Comparison of ENCODE assay signal across 9 mouse cellular contexts in genomic region chr1:131970661-131971520, GRCm38 (mm10). TPM values are rescaled to one million over a fixed set of nuclear protein-coding genes. Genes with fewer than 3 reads are reported as not detected.
DNase-seq lines count a peak whose midpoint lies in the region; ATAC-seq and TF ChIP-seq lines count a peak whose summit lies in the region.
"Had no signal": no experiment of that assay in that cellular context is flagged by ENCODE, and none has a peak within 500 bp of the region (broad histone marks: within the 10 kb centered on the region; RNA-seq: fewer than 3 reads in every experiment).

No protein-coding gene starts in this region.

- no peaks in the 10 kb centered on the region for H3K36me3 ChIP-seq in kidney, embryonic 16.5 days (ENCODE audit: insufficient read depth, low read length)
- no peaks in the 10 kb centered on the region for H3K36me3 ChIP-seq in embryonic facial prominence, embryonic 11.5 days (replicated peaks; ENCODE audit: control insufficient read depth, insufficient read depth, low read depth, low read length)
- H3K36me3 ChIP-seq in limb, embryonic 11.5 days (ENCODE audit: control insufficient read depth, insufficient read depth, low read length), result no peaks in the 10 kb centered on the region
- H3K36me3 ChIP-seq in neural tube, embryonic 14.5 days (ENCODE audit: control insufficient read depth, insufficient read depth, low read length), result no peaks in the 10 kb centered on the region

- no peak for TF ChIP-seq POLR2A in cerebellum, adult 2 months (IDR thresholded peaks at IDR 0.05; ENCODE audit: borderline replicate concordance, insufficient read depth, low read length)

- H3K27me3 ChIP-seq in kidney, embryonic 16.5 days (ENCODE audit: insufficient read depth, low read length), result no peaks in the 10 kb centered on the region
- H3K27me3 ChIP-seq in embryonic facial prominence, embryonic 11.5 days (ENCODE audit: control insufficient read depth, insufficient read depth, low read length), result peaks cover 5% of the 10 kb centered on the region; the same call in 1 of the 2 replicates
- no peaks in the 10 kb centered on the region for H3K27me3 ChIP-seq in limb, embryonic 11.5 days (ENCODE audit: control insufficient read depth, insufficient read depth, low read length)
- no peaks in the 10 kb centered on the region for H3K27me3 ChIP-seq in neural tube, embryonic 14.5 days (ENCODE audit: control insufficient read depth, insufficient read depth, low read length)
- no peaks in the 10 kb centered on the region for H3K27me3 ChIP-seq in cerebellum, adult 2 months (ENCODE audit: control insufficient read depth, insufficient read depth, low read length)

- peak overlapping the region; percentile 91 for H3K27ac ChIP-seq in kidney, embryonic 16.5 days (ENCODE audit: low read length)
- peak overlapping the region; percentile 58 for H3K27ac ChIP-seq in embryonic facial prominence, embryonic 11.5 days (replicated peaks; ENCODE audit: low read depth, low read length)
- H3K27ac ChIP-seq in limb, embryonic 11.5 days (replicated peaks; ENCODE audit: low read depth, low read length), result peak overlapping the region; percentile 84; the same call in 1 of the 2 replicates
- H3K27ac ChIP-seq in neural tube, embryonic 14.5 days (ENCODE audit: low read depth, low read length), result no peak overlapping the region
- no peak overlapping the region for H3K27ac ChIP-seq in cerebellum, adult 2 months (ENCODE audit: insufficient read depth, low read length)

- H3K9ac ChIP-seq in kidney, embryonic 16.5 days (replicated peaks; ENCODE audit: low read length), result peak overlapping the region; percentile 56
- peak overlapping the region; percentile 43 for H3K9ac ChIP-seq in embryonic facial prominence, embryonic 11.5 days (replicated peaks; ENCODE audit: low read length)
- peak overlapping the region; percentile 49; the same call in 1 of the 2 replicates for H3K9ac ChIP-seq in limb, embryonic 11.5 days (ENCODE audit: low read length)
- no peak overlapping the region for H3K9ac ChIP-seq in neural tube, embryonic 14.5 days (replicated peaks; ENCODE audit: low read depth, low read length)

- no peaks in the 10 kb centered on the region for H3K9me3 ChIP-seq in kidney, embryonic 16.5 days (ENCODE audit: low read length)
- no peaks in the 10 kb centered on the region for H3K9me3 ChIP-seq in embryonic facial prominence, embryonic 11.5 days (replicated peaks; ENCODE audit: control insufficient read depth, low read length)
- H3K9me3 ChIP-seq in limb, embryonic 11.5 days (ENCODE audit: control insufficient read depth, low read length), result no peaks in the 10 kb centered on the region
- no peaks in the 10 kb centered on the region for H3K9me3 ChIP-seq in neural tube, embryonic 14.5 days (ENCODE audit: control insufficient read depth, low read length)

- no peak overlapping the region for H3K4me3 ChIP-seq in kidney, embryonic 16.5 days (ENCODE audit: low read length)
- H3K4me3 ChIP-seq in embryonic facial prominence, embryonic 11.5 days (ENCODE audit: low read depth, low read length), result no peak overlapping the region
- no peak overlapping the region for H3K4me3 ChIP-seq in limb, embryonic 11.5 days (ENCODE audit: low read depth, low read length)
- H3K4me3 ChIP-seq in neural tube, embryonic 14.5 days (ENCODE audit: low read depth, low read length), result no peak overlapping the region
- H3K4me3 ChIP-seq in cerebellum, adult 2 months (replicated peaks; ENCODE audit: insufficient read depth, low read depth, low read length), result no peak overlapping the region

- whole genome bisulfite sequencing in kidney, embryonic 16.5 days, result 9% methylated on average over 16 of the region's 16 CpGs
- 6% methylated on average over 16 of the region's 16 CpGs for WGBS in embryonic facial prominence, embryonic 11.5 days
- WGBS in limb, embryonic 11.5 days, result 5% methylated on average over 16 of the region's 16 CpGs
- WGBS in neural tube, embryonic 14.5 days, result 3% methylated on average over 16 of the region's 16 CpGs
- 30% methylated on average over 16 of the region's 16 CpGs for WGBS in cerebellum, adult 2 months

- peaks cover 71% of the 10 kb centered on the region for H3K4me1 ChIP-seq in kidney, embryonic 16.5 days (ENCODE audit: insufficient read depth, low read length)
- peaks cover 19% of the 10 kb centered on the region for H3K4me1 ChIP-seq in embryonic facial prominence, embryonic 11.5 days (ENCODE audit: control insufficient read depth, insufficient read depth, low read length)
- peaks cover 28% of the 10 kb centered on the region for H3K4me1 ChIP-seq in limb, embryonic 11.5 days (ENCODE audit: control insufficient read depth, insufficient read depth, low read length)
- H3K4me1 ChIP-seq in neural tube, embryonic 14.5 days (ENCODE audit: control insufficient read depth, insufficient read depth, low read length), result no peaks in the 10 kb centered on the region; the same call in 1 of the 2 replicates
- H3K4me1 ChIP-seq in cerebellum, adult 2 months (ENCODE audit: control insufficient read depth, insufficient read depth, low read length), result no peaks in the 10 kb centered on the region; the same call in 1 of the 2 replicates

- ATAC-seq in kidney, embryonic 16.5 days (ENCODE audit: low FRiP score, low TSS enrichment), result no peak
- ATAC-seq in embryonic facial prominence, embryonic 11.5 days (replicated peaks; ENCODE audit: insufficient number of reproducible peaks, low FRiP score, low TSS enrichment, low read depth), result peak; percentile 68
- peak; percentile 63; the same call in 1 of the 2 replicates for ATAC-seq in limb, embryonic 11.5 days (ENCODE audit: insufficient number of reproducible peaks, low FRiP score, low TSS enrichment, low read depth)
- peak; percentile 59; the same call in 1 of the 2 replicates for ATAC-seq in neural tube, embryonic 14.5 days (ENCODE audit: low read depth)

- no peak for DNase-seq in kidney, adult 8-10 months
- DNase-seq in embryonic facial prominence, embryonic 11.5 days (ENCODE audit: low spot score), result peak; percentile 71
- peak; percentile 63 for DNase-seq in limb, embryonic 11.5 days (ENCODE audit: low spot score)
- no peak for DNase-seq in cerebellum, adult 2 months
- no peak for DNase-seq in B cell, adult 2 months
- no peak for DNase-seq in adrenal gland, postnatal 14 days
- DNase-seq: spleen, adult 18-20 months had no signal

- no peak for TF ChIP-seq CTCF in cerebellum, adult 2 months (IDR thresholded peaks at IDR 0.05; ENCODE audit: borderline replicate concordance, insufficient read depth, low read depth, low read length)

- peak overlapping the region; percentile 28 for H3K4me2 ChIP-seq in kidney, embryonic 16.5 days (replicated peaks; ENCODE audit: low read depth, low read length)
- peak overlapping the region; percentile 34 for H3K4me2 ChIP-seq in embryonic facial prominence, embryonic 11.5 days (ENCODE audit: low read depth, low read length)
- peak overlapping the region; percentile 13; the same call in 1 of the 2 replicates for H3K4me2 ChIP-seq in limb, embryonic 11.5 days (ENCODE audit: low read depth, severe bottlenecking)
- no peak overlapping the region for H3K4me2 ChIP-seq in neural tube, embryonic 14.5 days (ENCODE audit: low read depth, low read length)

RNA-seq across cellular contexts. Expression of gene Slc45a3, which starts 8.1 kb away (rescaled TPM):
- 8.6 and 9.7 TPM in 2 replicates for polyA plus RNA-seq in kidney, embryonic 16.5 days (2015; fragmentation: Nextera tagmentation; extraction: Ambion mirVana)
- polyA plus RNA-seq in embryonic facial prominence, embryonic 11.5 days (2014; fragmentation: Nextera tagmentation; extraction: Ambion mirVana), result 3.8 and 4.6 TPM in 2 replicates
- polyA plus RNA-seq in limb, embryonic 11.5 days (2014; fragmentation: Nextera tagmentation; extraction: Ambion mirVana), result 1.7 and 2.3 TPM in 2 replicates
- 0.66 and 3.4 TPM in 2 replicates for polyA plus RNA-seq in neural tube, embryonic 14.5 days (2014; fragmentation: Nextera tagmentation; extraction: Ambion mirVana)
- 4.3 and 4.5 TPM in 2 replicates for polyA plus RNA-seq in cerebellum, adult 2 months (2012; rRNA removed)
- 15.5 and 18.3 TPM in 2 replicates for total RNA-seq in adrenal gland, postnatal 14 days (2021)

RNA-seq across cellular contexts. Expression of gene Elk4, which starts 36.5 kb away (rescaled TPM):
- 19.0 and 23.2 TPM in 2 replicates for polyA plus RNA-seq in kidney, embryonic 16.5 days (2015; fragmentation: Nextera tagmentation; extraction: Ambion mirVana)
- polyA plus RNA-seq in embryonic facial prominence, embryonic 11.5 days (2014; fragmentation: Nextera tagmentation; extraction: Ambion mirVana), result 18.0 and 19.8 TPM in 2 replicates
- polyA plus RNA-seq in limb, embryonic 11.5 days (2014; fragmentation: Nextera tagmentation; extraction: Ambion mirVana), result 17.1 and 20.8 TPM in 2 replicates
- polyA plus RNA-seq in neural tube, embryonic 14.5 days (2014; fragmentation: Nextera tagmentation; extraction: Ambion mirVana), result 13.8 and 16.2 TPM in 2 replicates
- 17.6 and 18.6 TPM in 2 replicates for polyA plus RNA-seq in cerebellum, adult 2 months (2012; rRNA removed)
- total RNA-seq in adrenal gland, postnatal 14 days (2021), result 116 and 135 TPM in 2 replicates

Comparison
In these comparisons a context has a peak if more than half of its experiments do, and no peak if none do; other contexts are left out.
1. H3K27ac ChIP-seq: peak in kidney, embryonic 16.5 days (single experiment), embryonic facial prominence, embryonic 11.5 days (single experiment) and limb, embryonic 11.5 days (single experiment); none in neural tube, embryonic 14.5 days (single experiment) and cerebellum, adult 2 months (single experiment).
2. DNase-seq: peak in embryonic facial prominence, embryonic 11.5 days (single experiment) and limb, embryonic 11.5 days (single experiment); none in kidney, adult 8-10 months (0 of 2), cerebellum, adult 2 months (0 of 2), B cell, adult 2 months (0 of 2) and adrenal gland, postnatal 14 days (single experiment).